In the genomic region with DNA sequence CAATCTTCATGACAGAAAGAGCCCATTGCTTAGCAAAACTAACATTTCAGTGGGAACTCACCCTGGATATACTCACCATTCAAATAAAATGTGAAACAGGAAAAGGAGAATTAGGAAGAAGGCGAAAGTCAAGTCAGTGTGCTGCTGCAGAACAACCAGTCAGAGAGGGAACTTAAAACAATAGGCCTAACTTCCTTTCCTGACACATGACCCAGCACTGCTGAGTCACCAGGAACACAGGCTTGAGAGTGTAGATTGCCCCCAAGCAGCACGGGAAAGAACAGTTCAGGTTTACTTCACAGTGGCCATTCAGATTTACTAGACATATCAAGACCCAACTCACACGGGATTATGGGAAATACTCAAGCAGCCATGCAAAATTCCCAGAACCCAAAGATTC, we compare ENCODE assay signal across 8 mouse cellular contexts.
A peak's percentile ranks its signal among the peaks of the same experiment; 100 is the strongest.
DNase-seq lines count a peak whose midpoint lies in the region; ATAC-seq and TF ChIP-seq lines count a peak whose summit lies in the region.

No protein-coding gene starts in this region.

- DNase-seq in liver, adult 2 months (ENCODE audit: extremely low read depth, low read depth, low spot score): peak; percentile 42
- no peak for DNase-seq in liver
- peak; percentile 38 to 57 for DNase-seq in heart, adult 2 months
- peak; percentile 42 for DNase-seq in kidney, postnatal 14 days
- DNase-seq in thymus, postnatal 0 days (ENCODE audit: low spot score): peak; percentile 61
- no peak for DNase-seq in left cerebral cortex, postnatal 4 days

- no peaks in the 10 kb centered on the region for H3K4me1 ChIP-seq in liver, adult 2 months (ENCODE audit: control insufficient read depth, insufficient read depth, low read length)
- peaks cover 4% of the 10 kb centered on the region for H3K4me1 ChIP-seq in heart, adult 2 months (ENCODE audit: control insufficient read depth, insufficient read depth, low read length)

- 73% methylated on average over 3 of the region's 3 CpGs for WGBS in liver, adult 2 months
- 36% methylated on average over 3 of the region's 3 CpGs for WGBS in heart, adult 2 months

- no peak for TF ChIP-seq POLR2A in liver, adult 2 months (IDR thresholded peaks at IDR 0.05; ENCODE audit: extremely low read depth, insufficient read depth, low read length)
- no peak for TF ChIP-seq POLR2A in heart, adult 2 months (IDR thresholded peaks at IDR 0.05; ENCODE audit: insufficient read depth, low read depth, low read length)

- TF ChIP-seq EP300 in heart, adult 2 months (IDR thresholded peaks at IDR 0.05; ENCODE audit: insufficient read depth, low read depth, low read length): 0 out of 2 replicates have a peak, but pooled peaks have one; percentile 47

- no peak overlapping the region for H3K9ac ChIP-seq in liver, adult 2 months (ENCODE audit: low read depth, low read length)
- H3K9ac ChIP-seq in heart, adult 2 months (ENCODE audit: low read depth, low read length): no peak overlapping the region

- H3K27ac ChIP-seq in liver, adult 2 months (replicated peaks; ENCODE audit: insufficient read depth, low read depth, low read length): no peak overlapping the region
- H3K27ac ChIP-seq in heart, adult 2 months: no peak overlapping the region; the same call in 1 of the 2 replicates

- ATAC-seq in activated CD4-positive, CD25-positive, alpha-beta regulatory T cell, adult 4 months: no peak
- ATAC-seq in CD4-positive, CD25-positive, alpha-beta regulatory T cell, adult 4 months: no peak

- intact Hi-C loops in heart, adult 2 months (cut with DNase I): no loop called here
- intact Hi-C loops in left cerebral cortex, postnatal 4 days (cut with DNase I): no loop called here

- H3K27me3 ChIP-seq in liver, adult 2 months (ENCODE audit: control insufficient read depth, insufficient read depth, low read length): no peaks in the 10 kb centered on the region
- H3K27me3 ChIP-seq in heart, adult 2 months (ENCODE audit: control insufficient read depth, insufficient read depth, low read length): no peaks in the 10 kb centered on the region

- H3K79me2 ChIP-seq in liver, adult 2 months (ENCODE audit: control insufficient read depth, insufficient read depth, low read length): no peaks in the 10 kb centered on the region
- H3K79me2 ChIP-seq in heart, adult 2 months (replicated peaks; ENCODE audit: control insufficient read depth, insufficient read depth, low read length): no peaks in the 10 kb centered on the region

- TF ChIP-seq CTCF in liver, adult 2 months (IDR thresholded peaks at IDR 0.05; ENCODE audit: low read depth, low read length): no peak
- no peak for TF ChIP-seq CTCF in heart, adult 2 months (IDR thresholded peaks at IDR 0.05)

- H3K4me3 ChIP-seq in liver, adult 2 months (ENCODE audit: insufficient read depth, low read depth, low read length): no peak overlapping the region
- H3K4me3 ChIP-seq in heart, adult 2 months: no peak overlapping the region

- no peaks in the 10 kb centered on the region for H3K36me3 ChIP-seq in liver, adult 2 months (ENCODE audit: control insufficient read depth, insufficient read depth, low read length)
- no peaks in the 10 kb centered on the region for H3K36me3 ChIP-seq in heart, adult 2 months (ENCODE audit: control insufficient read depth, insufficient read depth, low read length)

Comparison
In these comparisons a context has a peak if more than half of its experiments do, and no peak if none do; other contexts are left out.
1. DNase-seq: peak in liver, adult 2 months (single experiment), heart, adult 2 months (2 of 2), kidney, postnatal 14 days (single experiment) and thymus, postnatal 0 days (single experiment); none in liver (single experiment) and left cerebral cortex, postnatal 4 days (single experiment).